Mouse (Mus musculus) heart, adult 2 months (tissue): ENCODE results near the gene Xrcc5. TPM values are rescaled to one million over a fixed set of nuclear protein-coding genes. Genes with fewer than 3 reads are reported as not detected.

Source experiments
- DNase-seq, 2 experiments: peaks; one replicate each; pipeline ENCODE4 v3.0.0; 2021
- H3K27ac ChIP-seq: fragments of 200-600 bp; 2 replicates; pipeline ENCODE4 v1.8.1; 2022
- H3K27me3 ChIP-seq: fragments of 200-500 bp; 2 replicates; pipeline ENCODE4 v1.6.1; 2012; ENCODE audit warnings: mild to moderate bottlenecking, low read length, inconsistent platforms, mixed read lengths; ENCODE audit not compliant: control insufficient read depth, insufficient read depth
- H3K36me3 ChIP-seq: fragments of 200-500 bp; 2 replicates; pipeline ENCODE4 v1.6.1; 2012; ENCODE audit warnings: low read length, inconsistent platforms; ENCODE audit not compliant: control insufficient read depth, insufficient read depth
- H3K4me1 ChIP-seq: fragments of 200-500 bp; 2 replicates; pipeline ENCODE4 v1.6.1; 2011; ENCODE audit warnings: low read length; ENCODE audit not compliant: control insufficient read depth, insufficient read depth
- H3K4me3 ChIP-seq: fragments of 200-600 bp; 2 replicates; pipeline ENCODE4 v1.8.1; 2022
- H3K79me2 ChIP-seq: fragments of 200-500 bp; replicated peaks from 2 replicates; pipeline ENCODE4 v1.6.1; 2012; ENCODE audit warnings: mild to moderate bottlenecking, inconsistent platforms, low read length, moderate library complexity, mixed read lengths; ENCODE audit not compliant: control insufficient read depth, insufficient read depth
- H3K9ac ChIP-seq: fragments of 200-500 bp; 2 replicates; pipeline ENCODE4 v1.6.1; 2012; ENCODE audit warnings: low read depth, mild to moderate bottlenecking, control low read depth, inconsistent platforms, low read length, mixed read lengths
- CTCF ChIP-seq: fragments of 200-600 bp; IDR thresholded peaks from 2 replicates; pipeline ENCODE4 v1.8.1; 2022; ENCODE audit warnings: antibody characterized with exemption, mild to moderate bottlenecking, moderate library complexity
- EP300 ChIP-seq: fragments of 200-500 bp; IDR thresholded peaks from 2 replicates; pipeline ENCODE4 v1.6.1; 2011; ENCODE audit warnings: low read depth, low read length, control low read depth; ENCODE audit not compliant: insufficient read depth
- POLR2A ChIP-seq: fragments of 200-500 bp; IDR thresholded peaks from 2 replicates; pipeline ENCODE4 v1.6.1; 2011; ENCODE audit warnings: mild to moderate bottlenecking, low read depth, low read length, control low read depth; ENCODE audit not compliant: insufficient read depth
- WGBS: fragments of 180-500 bp; shearing (Covaris S2); methylation state at CpG from one replicate; pipeline ENCODE4 v1.1.7; 2018; 5-methylcytosine and 5-hydroxymethylcytosine counted together
- intact Hi-C: fragments of 180-260 bp; cut with DNase I; formaldehyde crosslinking; loops from one replicate; pipeline ENCODE4 v1.15.1; 2025
- polyA plus RNA-seq: library from polyadenylated mRNA; depleted of rRNA; stranded (reverse); fragments of >200 nt; gene quantifications from 2 replicates; pipeline ENCODE4 v1.2.3, GENCODE M21; 2012
- total RNA-seq, 2 experiments: library from RNA; stranded (reverse); gene quantifications; 2 replicates each; pipeline ENCODE4 v1.2.3; 2021

Xrcc5 gene
- total and polyA plus RNA-seq, 3 experiments, result 3.6 to 16.2 (median 14.1) TPM

GRCm38 (mm10) chr1:72372512-72372911 lies 65.3 kb downstream of the Xrcc5 start:
- TF ChIP-seq EP300, result no peak
- TF ChIP-seq CTCF, result no peak
- TF ChIP-seq POLR2A, result no peak
- Histone ChIP-seq H3K36me3 (no peaks in the 10 kb centered on the region), H3K27me3 (no peaks in the 10 kb centered on the region), H3K79me2 (no peaks in the 10 kb centered on the region), H3K4me3 (no peak overlapping the region), H3K9ac (no peak overlapping the region), H3K4me1 (no peaks in the 10 kb centered on the region), H3K27ac (no peak overlapping the region)
- 83% methylated on average over 1 of the region's 1 CpGs for WGBS
- no peak for DNase-seq
- intact Hi-C loops, result no loop called here

GRCm38 (mm10) chr1:72372913-72373312 lies 65.7 kb downstream of the Xrcc5 start:
- Histone ChIP-seq H3K79me2 (no peaks in the 10 kb centered on the region), H3K27ac (no peak overlapping the region), H3K9ac (no peak overlapping the region), H3K36me3 (no peaks in the 10 kb centered on the region), H3K27me3 (no peaks in the 10 kb centered on the region), H3K4me3 (no peak overlapping the region), H3K4me1 (no peaks in the 10 kb centered on the region)
- no peak for TF ChIP-seq CTCF
- TF ChIP-seq EP300, result no peak
- no peak for TF ChIP-seq POLR2A
- WGBS, result 94% methylated on average over 3 of the region's 3 CpGs
- intact Hi-C loops, result no loop called here
- no peak for DNase-seq

- 82% methylated on average over 6 of the region's 6 CpGs for WGBS
- no peaks in the 10 kb centered on the region for H3K79me2 ChIP-seq
- no peaks in the 10 kb centered on the region for H3K27me3 ChIP-seq
- H3K4me1 ChIP-seq, result no peaks in the 10 kb centered on the region
- TF ChIP-seq POLR2A, result no peak
- no peak for TF ChIP-seq CTCF
- TF ChIP-seq EP300, result no peak
- H3K9ac ChIP-seq, result no peak overlapping the region
- H3K27ac ChIP-seq, result no peak overlapping the region
- H3K4me3 ChIP-seq, result no peak overlapping the region
- intact Hi-C loops, result no loop called here
- no peak for DNase-seq
- no peaks in the 10 kb centered on the region for H3K36me3 ChIP-seq
Observed at GRCm38 (mm10) chr1:72373648-72374047, 66.4 kb downstream of the Xrcc5 start.

- no peak for DNase-seq
- H3K4me3 ChIP-seq, result no peak overlapping the region
- no peaks in the 10 kb centered on the region for H3K36me3 ChIP-seq
- H3K9ac ChIP-seq, result no peak overlapping the region
- TF ChIP-seq EP300 (no peak), POLR2A (no peak), CTCF (no peak)
- WGBS, result 95% methylated on average over 4 of the region's 4 CpGs
- H3K79me2 ChIP-seq, result no peaks in the 10 kb centered on the region
- no peaks in the 10 kb centered on the region for H3K4me1 ChIP-seq
- intact Hi-C loops, result no loop called here
- no peaks in the 10 kb centered on the region for H3K27me3 ChIP-seq
- no peak overlapping the region for H3K27ac ChIP-seq
Observed at GRCm38 (mm10) chr1:72374049-72374448, 66.8 kb downstream of the Xrcc5 start.

- no peaks in the 10 kb centered on the region for H3K4me1 ChIP-seq
- no peak overlapping the region for H3K4me3 ChIP-seq
- no peak for DNase-seq
- H3K9ac ChIP-seq, result no peak overlapping the region
- intact Hi-C loops, result no loop called here
- H3K79me2 ChIP-seq, result no peaks in the 10 kb centered on the region
- WGBS, result 46% methylated on average over 4 of the region's 4 CpGs
- H3K27ac ChIP-seq, result no peak overlapping the region
- TF ChIP-seq EP300, result no peak
- no peak for TF ChIP-seq CTCF
- TF ChIP-seq POLR2A, result no peak
- no peaks in the 10 kb centered on the region for H3K36me3 ChIP-seq
- no peaks in the 10 kb centered on the region for H3K27me3 ChIP-seq
Observed at GRCm38 (mm10) chr1:72378151-72378550, 70.9 kb downstream of the Xrcc5 start.

- DNase-seq, result no peak
- Histone ChIP-seq H3K27ac (no peak overlapping the region), H3K79me2 (no peaks in the 10 kb centered on the region), H3K36me3 (no peaks in the 10 kb centered on the region), H3K9ac (no peak overlapping the region), H3K4me3 (no peak overlapping the region), H3K4me1 (no peaks in the 10 kb centered on the region), H3K27me3 (no peaks in the 10 kb centered on the region)
- no peak for TF ChIP-seq CTCF
- no peak for TF ChIP-seq POLR2A
- TF ChIP-seq EP300, result no peak
- 94% methylated on average over 11 of the region's 11 CpGs for WGBS
- intact Hi-C loops, result no loop called here
Observed at GRCm38 (mm10) chr1:72379752-72380353, 72.6 kb downstream of the Xrcc5 start.
